Mouse (Mus musculus) small intestine, adult 2 months (tissue): ENCODE results near the gene Gm20604. TPM values are rescaled to one million over a fixed set of nuclear protein-coding genes. Genes with fewer than 3 reads are reported as not detected.

ENCODE experiments used
- H3K27ac ChIP-seq: fragments of 200-500 bp; 2 replicates; pipeline ENCODE4 v1.5.1; 2012; ENCODE audit warnings: low read depth, low read length, control low read depth, inconsistent platforms; ENCODE audit not compliant: insufficient read depth
- H3K27me3 ChIP-seq: fragments of 200-500 bp; 2 replicates; pipeline ENCODE4 v1.6.1; 2012; ENCODE audit warnings: mild to moderate bottlenecking, moderate library complexity, low read length, inconsistent platforms; ENCODE audit not compliant: control insufficient read depth, insufficient read depth
- H3K36me3 ChIP-seq: fragments of 200-500 bp; 2 replicates; pipeline ENCODE4 v1.6.1; 2012; ENCODE audit warnings: mild to moderate bottlenecking, low read length, control low read depth, inconsistent platforms; ENCODE audit not compliant: control insufficient read depth, insufficient read depth
- H3K4me1 ChIP-seq: fragments of 200-500 bp; 2 replicates; pipeline ENCODE4 v1.6.1; 2012; ENCODE audit warnings: low read length, inconsistent platforms, mixed read lengths; ENCODE audit not compliant: control insufficient read depth, insufficient read depth, insufficient read length
- H3K4me3 ChIP-seq: fragments of 200-500 bp; 2 replicates; pipeline ENCODE4 v1.5.1; 2012; ENCODE audit warnings: low read depth, mild to moderate bottlenecking, control low read depth, inconsistent platforms, low read length, moderate library complexity
- CTCF ChIP-seq: fragments of 200-500 bp; IDR thresholded peaks from 2 replicates; pipeline ENCODE4 v1.5.1; 2012; ENCODE audit warnings: low read depth, mild to moderate bottlenecking, control low read depth, inconsistent platforms, low read length, moderate library complexity, mixed read lengths; ENCODE audit not compliant: insufficient replicate concordance, insufficient read length; ENCODE audit errors: extremely low read depth
- POLR2A ChIP-seq: fragments of 200-500 bp; IDR thresholded peaks from 2 replicates; pipeline ENCODE4 v1.6.1; 2012; ENCODE audit warnings: low read depth, mild to moderate bottlenecking, control low read depth, inconsistent platforms, low read length, moderate library complexity
- WGBS: fragments of 180-500 bp; shearing (Covaris S2); methylation state at CpG from one replicate; pipeline ENCODE4 v1.1.7; 2018; 5-methylcytosine and 5-hydroxymethylcytosine counted together
- polyA plus RNA-seq: library from polyadenylated mRNA; depleted of rRNA; stranded (reverse); fragments of >200 nt; gene quantifications from 2 replicates; pipeline ENCODE4 v1.2.3, GENCODE M21; 2012

Gm20604 gene
- polyA plus RNA-seq, 1 experiment, result 0.84 TPM

DNA sequence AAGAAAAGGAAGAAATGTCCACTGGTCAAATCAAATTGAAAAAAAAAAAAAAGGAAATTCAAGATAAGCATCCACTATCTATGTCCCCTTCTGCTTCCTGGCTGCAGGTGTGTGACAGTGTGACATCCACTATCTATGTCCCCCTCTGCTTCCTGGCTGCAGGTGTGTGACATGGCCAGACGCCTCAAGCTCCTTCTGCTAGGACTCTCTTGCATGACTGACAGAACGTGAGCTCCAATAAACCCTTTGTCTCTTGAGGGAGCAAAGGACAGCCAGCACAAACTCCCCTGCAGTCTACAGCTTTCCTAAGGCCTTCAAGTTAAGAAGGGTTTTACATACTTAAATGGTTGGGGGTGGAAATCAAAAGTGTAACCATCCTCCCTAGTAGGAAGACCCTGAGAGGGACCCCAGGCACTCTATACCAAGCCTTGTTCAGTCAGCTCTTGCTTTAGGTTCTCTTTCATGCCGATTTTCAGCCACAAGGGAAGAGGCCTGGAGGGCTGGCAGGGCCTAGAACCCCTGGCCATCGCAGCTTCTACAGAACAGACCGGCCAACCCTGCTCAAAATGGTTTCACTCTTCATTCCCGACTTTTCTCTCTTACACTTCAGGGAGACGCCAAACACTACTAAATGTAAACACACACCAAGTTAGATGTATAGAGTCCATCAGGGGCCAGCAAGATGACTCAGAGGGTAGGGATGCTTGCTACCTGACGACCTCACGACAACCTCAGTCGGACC, 43.6 kb downstream of the Gm20604 start:
- H3K4me1 ChIP-seq, result peaks cover 3% of the 10 kb centered on the region
- H3K36me3 ChIP-seq, result no peaks in the 10 kb centered on the region
- no peak overlapping the region for H3K27ac ChIP-seq
- H3K4me3 ChIP-seq, result no peak overlapping the region
- WGBS, result 88% methylated on average over 10 of the region's 10 CpGs
- H3K27me3 ChIP-seq, result no peaks in the 10 kb centered on the region
- TF ChIP-seq CTCF (no peak), POLR2A (no peak)

GRCm38 (mm10) chr12:102714116-102714515, 44.4 kb downstream of the Gm20604 start:
- Histone ChIP-seq H3K4me3 (no peak overlapping the region), H3K36me3 (no peaks in the 10 kb centered on the region), H3K27me3 (no peaks in the 10 kb centered on the region), H3K27ac (no peak overlapping the region), H3K4me1 (peaks cover 3% of the 10 kb centered on the region)
- WGBS, result 50% methylated on average over 2 of the region's 2 CpGs
- TF ChIP-seq POLR2A (no peak), CTCF (no peak)

- Histone ChIP-seq H3K27ac (peak overlapping the region; percentile 1; the same call in 1 of the 2 replicates), H3K4me3 (no peak overlapping the region), H3K27me3 (no peaks in the 10 kb centered on the region), H3K36me3 (no peaks in the 10 kb centered on the region), H3K4me1 (peaks cover 3% of the 10 kb centered on the region)
- TF ChIP-seq POLR2A, result no peak
- 73% methylated on average over 20 of the region's 20 CpGs for WGBS
Observed at GRCm38 (mm10) chr12:102713153-102713865, 45.2 kb downstream of the Gm20604 start.

- 76% methylated on average over 4 of the region's 4 CpGs for WGBS
- peaks cover 20% of the 10 kb centered on the region for H3K4me1 ChIP-seq
- TF ChIP-seq CTCF, result no peak
- TF ChIP-seq POLR2A, result no peak
Observed at GRCm38 (mm10) chr12:102710851-102711375, 47.6 kb downstream of the Gm20604 start.

DNA sequence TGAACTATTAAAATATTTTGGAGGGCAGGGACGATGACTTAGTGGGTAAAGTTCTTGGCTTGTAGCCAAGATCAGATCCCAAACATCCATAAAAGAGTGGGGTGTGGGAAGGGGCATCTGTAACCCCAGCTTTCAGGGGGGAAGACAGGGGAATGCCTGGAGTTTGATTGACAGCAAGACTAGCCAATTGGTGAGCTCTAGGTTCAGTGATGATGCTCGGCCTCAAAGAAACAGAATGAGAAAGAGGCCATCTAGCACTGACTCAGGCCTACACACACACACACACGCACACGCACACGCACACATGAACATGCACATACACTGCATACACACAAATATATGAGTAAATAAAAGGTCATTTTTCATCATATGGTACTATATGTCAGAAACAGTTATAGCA, 48.6 kb downstream of the Gm20604 start:
- peaks cover 25% of the 10 kb centered on the region for H3K4me1 ChIP-seq
- 74% methylated on average over 5 of the region's 5 CpGs for WGBS
- H3K27ac ChIP-seq, result no peak overlapping the region
- H3K4me3 ChIP-seq, result no peak overlapping the region
- no peaks in the 10 kb centered on the region for H3K27me3 ChIP-seq
- no peak for TF ChIP-seq POLR2A
- no peaks in the 10 kb centered on the region for H3K36me3 ChIP-seq

More at GRCm38 (mm10) chr12:102710851-102711375, 47.6 kb downstream of the Gm20604 start:
- Histone ChIP-seq H3K4me3 (no peak overlapping the region), H3K27ac (no peak overlapping the region), H3K36me3 (no peaks in the 10 kb centered on the region), H3K27me3 (no peaks in the 10 kb centered on the region)

- TF ChIP-seq CTCF, result peak; percentile 49; the same call in 1 of the 2 replicates
- no peak for TF ChIP-seq POLR2A
- Histone ChIP-seq H3K27ac (peak overlapping the region; percentile 95), H3K4me3 (peak overlapping the region; percentile 4; the same call in 1 of the 2 replicates), H3K36me3 (no peaks in the 10 kb centered on the region), H3K27me3 (no peaks in the 10 kb centered on the region), H3K4me1 (peaks cover 23% of the 10 kb centered on the region)
- WGBS, result 34% methylated on average over 11 of the region's 11 CpGs
Observed at GRCm38 (mm10) chr12:102708220-102708619, 50.3 kb downstream of the Gm20604 start.

DNA sequence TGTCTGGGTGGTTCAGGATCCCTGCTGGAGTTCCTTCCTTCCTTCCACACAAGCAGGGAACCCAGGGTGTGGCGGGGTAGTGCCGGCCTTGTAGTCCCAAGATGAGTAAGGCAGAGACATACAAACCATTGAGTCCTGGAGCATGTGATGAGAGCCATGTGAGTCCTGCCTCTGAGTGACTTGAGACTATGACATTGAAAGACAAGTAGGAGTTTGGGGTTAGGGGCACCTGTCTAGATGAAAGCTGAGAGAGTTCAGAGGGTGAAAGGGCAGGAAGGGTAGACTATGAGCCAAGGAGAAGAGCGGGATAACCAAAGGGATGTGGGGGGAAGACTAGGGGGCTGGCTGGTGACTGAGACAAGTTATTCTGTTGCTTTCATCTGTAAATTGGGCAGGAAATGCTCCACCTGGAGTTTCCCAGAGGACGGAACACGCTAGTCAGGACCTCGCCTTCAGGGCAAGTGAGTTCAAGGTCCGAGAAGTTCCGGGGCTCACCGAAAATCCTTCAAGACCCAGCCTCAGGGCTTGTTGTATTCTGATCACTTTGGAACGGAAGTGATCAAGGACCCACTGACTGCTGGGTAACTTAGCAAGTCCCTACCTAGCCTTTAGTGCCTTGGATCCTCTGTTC, 51.5 kb downstream of the Gm20604 start:
- Histone ChIP-seq H3K4me3 (no peak overlapping the region), H3K4me1 (peaks cover 26% of the 10 kb centered on the region), H3K27me3 (no peaks in the 10 kb centered on the region), H3K36me3 (no peaks in the 10 kb centered on the region), H3K27ac (peak overlapping the region; percentile 95)
- WGBS, result 47% methylated on average over 10 of the region's 10 CpGs
- no peak; the same call in 1 of the 2 replicates for TF ChIP-seq POLR2A
- TF ChIP-seq CTCF, result no peak
